Mouse (Mus musculus) hindbrain, embryonic 15.5 days (tissue): Measurements from ENCODE around the gene Nmur1. TPM values are rescaled to one million over a fixed set of nuclear protein-coding genes. Genes with fewer than 3 reads are reported as not detected.
A peak's percentile ranks its signal among the peaks of the same experiment; 100 is the strongest.

Source experiments
- ATAC-seq: fragments of 200-750 bp; cut with Nextera tagmentation; 2 replicates; pipeline ENCODE4 v1.8.0; 2017; ENCODE audit warnings: low read depth, moderate number of reproducible peaks, moderate TSS enrichment; ENCODE audit not compliant: low FRiP score
- H3K27ac ChIP-seq: fragments of 300-500 bp; sonication (generic); replicated peaks from 2 replicates; pipeline ENCODE4 v1.5.1; 2015; ENCODE audit warnings: mild to moderate bottlenecking, inconsistent platforms
- H3K27me3 ChIP-seq: fragments of 300-500 bp; sonication (generic); 2 replicates; pipeline ENCODE4 v1.6.1; 2015; ENCODE audit warnings: control low read depth, inconsistent platforms
- H3K36me3 ChIP-seq: fragments of 300-500 bp; sonication (generic); 2 replicates; pipeline ENCODE4 v1.6.1; 2015; ENCODE audit warnings: control low read depth, inconsistent platforms
- H3K4me1 ChIP-seq: fragments of 300-500 bp; sonication (generic); replicated peaks from 2 replicates; pipeline ENCODE4 v1.6.1; 2015; ENCODE audit warnings: control low read depth, inconsistent platforms
- H3K4me2 ChIP-seq: fragments of 300-500 bp; sonication (generic); 2 replicates; pipeline ENCODE4 v1.6.1; 2015; ENCODE audit warnings: moderate library complexity, mild to moderate bottlenecking, inconsistent platforms
- H3K4me3 ChIP-seq: fragments of 300-500 bp; sonication (generic); 2 replicates; pipeline ENCODE4 v1.5.1; 2015; ENCODE audit warnings: mild to moderate bottlenecking, inconsistent platforms
- H3K9ac ChIP-seq: fragments of 300-500 bp; sonication (generic); 2 replicates; pipeline ENCODE4 v1.6.1; 2015; ENCODE audit warnings: inconsistent platforms
- H3K9me3 ChIP-seq: fragments of 300-500 bp; sonication (generic); 2 replicates; pipeline ENCODE4 v1.6.1; 2016; ENCODE audit warnings: control low read depth, inconsistent platforms
- WGBS: fragments of 180-500 bp; shearing (Covaris S2); methylation state at CpG from one replicate; pipeline ENCODE4 v1.1.7; 2015; 5-methylcytosine and 5-hydroxymethylcytosine counted together
- polyA plus RNA-seq: library from polyadenylated mRNA; unstranded; fragments of >200 nt; fragmentation: Nextera tagmentation; extraction: Ambion mirVana; gene quantifications from 2 replicates; pipeline ENCODE4 v1.2.1, GENCODE M21; 2015

The Nmur1 gene
- polyA plus RNA-seq, 1 experiment from 2014 or later = 0.19 TPM

DNA sequence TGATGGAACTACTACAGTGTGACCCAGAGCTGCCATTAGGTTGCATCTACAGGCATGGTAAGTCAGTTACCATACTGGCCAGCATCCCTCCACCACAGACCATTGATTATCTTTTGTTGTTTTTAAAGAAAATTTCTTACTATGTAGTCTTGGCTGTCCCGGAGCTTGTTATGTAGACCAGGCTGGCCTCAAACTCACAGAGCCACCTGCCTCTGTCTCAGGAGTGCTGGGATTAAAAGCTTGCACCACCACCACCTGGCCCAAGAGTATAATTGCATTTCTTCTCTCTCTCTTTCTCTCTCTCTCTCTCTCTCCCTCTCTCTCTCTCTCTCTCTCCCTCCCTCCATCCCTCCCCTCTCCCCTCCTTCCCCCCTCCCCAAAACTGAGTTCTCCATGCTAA lies 1.7 kb downstream of the Nmur1 start:
- Histone ChIP-seq H3K9me3 (no peaks in the 10 kb centered on the region), H3K27me3 (no peaks in the 10 kb centered on the region), H3K9ac (no peak overlapping the region), H3K4me2 (no peak overlapping the region), H3K4me1 (peaks cover 5% of the 10 kb centered on the region; the same call in 1 of the 2 replicates), H3K4me3 (no peak overlapping the region), H3K27ac (no peak overlapping the region), H3K36me3 (no peaks in the 10 kb centered on the region)
- WGBS = 63% methylated on average over 1 of the region's 1 CpGs
- ATAC-seq = no peak

DNA sequence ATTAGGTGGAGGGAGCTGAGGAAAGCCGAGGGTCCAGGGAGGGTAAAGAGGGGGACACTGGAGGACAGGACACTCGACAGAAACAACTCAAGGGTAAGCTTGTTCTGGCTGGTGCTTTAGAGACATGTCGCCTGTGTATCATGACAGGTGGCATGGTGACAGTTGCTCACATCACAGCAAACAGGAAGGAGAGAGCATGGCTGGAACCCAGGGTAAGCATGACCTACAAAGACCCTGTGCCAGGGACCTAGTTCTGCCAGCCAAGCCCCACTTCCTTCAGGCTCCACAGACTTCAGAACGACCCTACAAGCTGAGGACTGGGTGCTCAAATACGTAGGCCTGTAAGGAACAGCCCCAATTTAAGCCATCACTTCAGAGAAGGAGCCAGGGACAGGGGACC lies 2.1 kb downstream of the Nmur1 start:
- Histone ChIP-seq H3K36me3 (no peaks in the 10 kb centered on the region), H3K9me3 (no peaks in the 10 kb centered on the region), H3K9ac (no peak overlapping the region), H3K27me3 (no peaks in the 10 kb centered on the region), H3K27ac (no peak overlapping the region), H3K4me2 (no peak overlapping the region), H3K4me3 (no peak overlapping the region), H3K4me1 (peaks cover 5% of the 10 kb centered on the region; the same call in 1 of the 2 replicates)
- no peak for ATAC-seq
- 80% methylated on average over 5 of the region's 5 CpGs for WGBS

DNA sequence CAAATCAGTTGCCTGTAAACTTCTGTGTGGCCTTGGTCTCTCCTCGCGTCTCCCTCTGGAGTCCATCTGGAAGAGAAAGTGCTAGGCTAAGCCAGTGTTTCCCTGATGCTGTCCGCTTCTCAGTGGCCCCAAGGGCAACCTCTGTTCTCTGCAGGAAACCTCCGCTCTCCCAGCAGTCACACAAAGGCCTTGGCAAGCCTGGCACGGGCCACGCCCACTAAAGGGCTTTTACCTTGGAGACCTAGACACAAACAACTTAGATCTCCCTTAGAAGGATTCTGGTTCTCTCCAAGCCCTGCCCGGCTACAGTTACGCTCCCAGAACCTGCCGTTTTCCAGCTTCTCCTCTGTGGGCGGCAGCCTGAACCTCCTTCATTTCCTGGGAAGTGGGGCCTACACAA lies 5.0 kb downstream of the Nmur1 start:
- Histone ChIP-seq H3K4me1 (peaks cover 5% of the 10 kb centered on the region; the same call in 1 of the 2 replicates), H3K9ac (no peak overlapping the region), H3K27ac (no peak overlapping the region), H3K4me3 (no peak overlapping the region), H3K36me3 (no peaks in the 10 kb centered on the region), H3K4me2 (no peak overlapping the region), H3K9me3 (no peaks in the 10 kb centered on the region), H3K27me3 (no peaks in the 10 kb centered on the region)
- WGBS = 25% methylated on average over 10 of the region's 10 CpGs
- ATAC-seq = no peak

DNA sequence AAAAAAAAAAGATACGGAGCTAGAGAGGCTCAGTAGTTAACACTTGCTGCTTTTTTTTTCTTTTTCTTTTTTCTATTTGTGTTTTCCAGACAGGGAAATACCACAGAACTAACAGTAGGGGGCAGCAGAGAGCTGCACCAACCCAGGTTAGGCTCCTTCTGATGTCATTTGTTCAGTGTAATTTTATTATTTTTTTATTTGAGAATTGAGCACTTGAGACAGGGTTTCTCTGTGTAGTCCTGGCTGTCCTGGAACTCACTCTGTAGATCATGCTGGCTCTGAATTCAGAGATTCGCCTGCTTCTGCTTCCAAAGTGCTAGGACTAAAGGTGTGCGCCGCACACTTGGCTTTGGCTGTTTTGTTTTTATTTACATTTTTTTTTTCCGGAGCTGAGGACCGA lies 9.7 kb downstream of the Nmur1 start:
- no peak for ATAC-seq
- H3K4me1 ChIP-seq = no peaks in the 10 kb centered on the region
- WGBS = 62% methylated on average over 6 of the region's 6 CpGs
- no peak overlapping the region for H3K4me3 ChIP-seq
- H3K4me2 ChIP-seq = no peak overlapping the region
- H3K9me3 ChIP-seq = no peaks in the 10 kb centered on the region
- no peaks in the 10 kb centered on the region for H3K36me3 ChIP-seq
- no peaks in the 10 kb centered on the region for H3K27me3 ChIP-seq
- no peak overlapping the region for H3K9ac ChIP-seq
- no peak overlapping the region for H3K27ac ChIP-seq

DNA sequence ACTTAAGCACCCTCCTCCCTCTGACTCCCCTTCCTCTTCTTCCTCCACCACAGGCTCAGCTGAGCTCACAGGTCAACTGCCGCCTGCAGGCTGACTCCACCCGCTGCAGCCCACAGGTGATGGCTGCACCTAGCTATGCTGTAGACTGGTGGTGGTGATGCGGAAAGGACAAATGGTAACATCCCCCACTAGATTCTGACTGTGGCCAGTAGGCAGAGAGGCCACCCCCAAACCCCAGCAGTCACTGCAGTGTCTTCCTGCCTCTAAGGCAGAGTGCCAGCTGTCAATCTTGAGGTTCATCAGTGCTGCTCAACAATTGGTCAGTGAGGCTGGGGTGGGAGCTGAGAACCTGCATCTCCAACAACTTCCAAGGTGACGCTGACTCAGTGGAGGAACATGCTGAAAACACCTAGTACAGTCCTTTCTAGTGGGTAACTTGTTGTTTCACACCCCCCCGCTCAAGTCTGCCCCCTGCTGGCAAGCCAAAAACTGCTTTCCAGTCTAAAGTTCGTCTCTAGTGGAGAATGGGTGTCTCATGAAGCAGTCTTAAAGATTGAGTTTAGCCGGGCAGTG lies 10.3 kb downstream of the Nmur1 start:
- Histone ChIP-seq H3K4me3 (no peak overlapping the region), H3K27me3 (no peaks in the 10 kb centered on the region), H3K27ac (no peak overlapping the region), H3K4me1 (no peaks in the 10 kb centered on the region), H3K36me3 (no peaks in the 10 kb centered on the region), H3K9me3 (no peaks in the 10 kb centered on the region), H3K9ac (no peak overlapping the region), H3K4me2 (no peak overlapping the region)
- WGBS = 65% methylated on average over 7 of the region's 7 CpGs
- 0 out of 2 replicates have a peak, but pooled peaks have one; percentile 51 for ATAC-seq

DNA sequence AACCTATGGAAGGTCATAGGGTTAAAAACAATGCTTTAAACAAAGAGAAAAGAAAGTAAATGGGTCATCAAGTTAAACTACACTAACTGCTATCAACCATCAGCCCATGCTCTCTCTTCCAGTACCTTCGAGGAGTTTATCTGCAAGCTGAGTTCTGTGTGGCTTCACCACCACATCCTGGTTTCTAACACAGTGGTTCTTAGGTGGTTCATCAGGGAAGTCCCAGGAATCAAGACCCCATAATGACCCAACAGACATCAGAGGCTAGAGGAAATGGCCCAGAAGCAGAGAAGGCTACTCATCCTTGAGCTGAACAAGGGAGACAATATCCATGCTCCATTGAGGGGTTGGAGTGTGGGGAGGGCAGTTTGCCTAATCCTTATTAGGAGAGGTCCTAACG lies 10.9 kb downstream of the Nmur1 start:
- no peaks in the 10 kb centered on the region for H3K36me3 ChIP-seq
- no peak overlapping the region for H3K4me2 ChIP-seq
- H3K4me1 ChIP-seq = no peaks in the 10 kb centered on the region
- no peak overlapping the region for H3K4me3 ChIP-seq
- no peak overlapping the region for H3K27ac ChIP-seq
- 87% methylated on average over 2 of the region's 2 CpGs for whole genome bisulfite sequencing
- no peaks in the 10 kb centered on the region for H3K27me3 ChIP-seq
- no peak for ATAC-seq
- no peaks in the 10 kb centered on the region for H3K9me3 ChIP-seq
- H3K9ac ChIP-seq = no peak overlapping the region

DNA sequence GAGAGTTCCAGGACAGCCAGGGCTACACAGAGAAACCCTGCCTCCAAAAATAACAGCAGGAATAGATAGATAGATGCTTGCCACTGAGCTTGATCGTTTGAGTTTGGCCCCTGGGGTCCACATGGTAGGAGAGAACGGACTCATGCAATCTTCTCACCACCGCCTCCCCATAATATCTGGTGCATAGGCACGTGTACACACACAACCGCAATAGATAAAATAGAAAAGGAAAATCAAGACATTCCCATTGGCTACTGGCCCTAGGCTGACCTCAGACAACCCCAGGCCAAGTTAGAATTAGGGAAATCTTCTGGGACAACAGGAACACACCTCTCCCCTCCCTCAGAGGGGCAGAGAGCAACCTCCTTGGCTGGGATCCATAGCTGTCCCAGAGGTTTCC lies 11.3 kb downstream of the Nmur1 start:
- H3K9me3 ChIP-seq = no peaks in the 10 kb centered on the region
- H3K4me2 ChIP-seq = no peak overlapping the region
- H3K27ac ChIP-seq = no peak overlapping the region
- no peaks in the 10 kb centered on the region for H3K27me3 ChIP-seq
- no peak overlapping the region for H3K9ac ChIP-seq
- H3K4me1 ChIP-seq = no peaks in the 10 kb centered on the region
- H3K4me3 ChIP-seq = no peak overlapping the region
- WGBS = 91% methylated on average over 5 of the region's 5 CpGs
- no peaks in the 10 kb centered on the region for H3K36me3 ChIP-seq
- ATAC-seq = no peak

DNA sequence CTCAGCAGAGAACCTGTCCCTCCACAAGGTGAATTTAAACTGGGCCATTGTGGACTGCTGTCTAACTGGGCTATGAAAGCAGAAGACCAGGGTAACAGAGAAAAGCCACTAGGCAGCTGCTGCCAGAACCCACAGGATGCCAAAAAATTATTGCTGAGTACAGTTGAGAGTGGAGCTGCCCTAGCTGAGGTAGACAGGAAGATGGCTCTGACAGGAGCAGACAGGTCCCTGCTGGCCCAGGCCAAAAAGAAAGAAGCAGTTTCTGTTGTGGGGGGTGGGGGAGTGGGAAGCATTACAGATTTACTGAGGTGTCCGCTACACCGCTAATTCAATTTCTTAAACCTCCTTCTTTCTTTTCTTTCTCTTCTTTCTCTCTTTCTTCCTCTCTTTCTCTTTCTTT lies 16.6 kb downstream of the Nmur1 start:
- no peak overlapping the region for H3K4me2 ChIP-seq
- H3K27me3 ChIP-seq = no peaks in the 10 kb centered on the region
- 89% methylated on average over 2 of the region's 2 CpGs for WGBS
- no peaks in the 10 kb centered on the region for H3K36me3 ChIP-seq
- no peak overlapping the region for H3K4me3 ChIP-seq
- H3K27ac ChIP-seq = no peak overlapping the region
- no peaks in the 10 kb centered on the region for H3K9me3 ChIP-seq
- H3K9ac ChIP-seq = no peak overlapping the region
- no peaks in the 10 kb centered on the region for H3K4me1 ChIP-seq
- no peak for ATAC-seq

DNA sequence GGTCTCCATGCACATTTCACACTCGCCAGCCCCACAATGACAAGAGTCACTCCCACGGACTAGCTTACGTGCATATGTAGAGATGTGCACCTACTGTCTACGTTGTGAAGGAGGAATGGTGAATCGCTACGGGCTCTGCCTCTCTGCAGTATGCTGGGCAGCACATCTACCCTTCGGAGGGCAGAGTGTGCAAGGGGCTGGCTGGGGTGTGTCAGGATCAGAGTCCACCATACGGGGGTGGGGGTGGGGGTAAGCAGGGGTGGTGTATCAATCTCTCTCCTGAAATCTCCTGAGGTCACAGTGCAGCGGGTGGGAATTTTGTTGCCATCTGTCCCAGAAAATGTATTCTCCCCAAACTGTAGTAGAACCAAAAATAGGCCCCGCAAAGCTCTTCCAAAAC lies 17.5 kb downstream of the Nmur1 start:
- Histone ChIP-seq H3K4me3 (no peak overlapping the region), H3K27me3 (no peaks in the 10 kb centered on the region), H3K9ac (no peak overlapping the region), H3K4me2 (no peak overlapping the region), H3K4me1 (no peaks in the 10 kb centered on the region), H3K27ac (no peak overlapping the region), H3K9me3 (no peaks in the 10 kb centered on the region), H3K36me3 (no peaks in the 10 kb centered on the region)
- no peak for ATAC-seq
- WGBS = 73% methylated on average over 10 of the region's 10 CpGs

DNA sequence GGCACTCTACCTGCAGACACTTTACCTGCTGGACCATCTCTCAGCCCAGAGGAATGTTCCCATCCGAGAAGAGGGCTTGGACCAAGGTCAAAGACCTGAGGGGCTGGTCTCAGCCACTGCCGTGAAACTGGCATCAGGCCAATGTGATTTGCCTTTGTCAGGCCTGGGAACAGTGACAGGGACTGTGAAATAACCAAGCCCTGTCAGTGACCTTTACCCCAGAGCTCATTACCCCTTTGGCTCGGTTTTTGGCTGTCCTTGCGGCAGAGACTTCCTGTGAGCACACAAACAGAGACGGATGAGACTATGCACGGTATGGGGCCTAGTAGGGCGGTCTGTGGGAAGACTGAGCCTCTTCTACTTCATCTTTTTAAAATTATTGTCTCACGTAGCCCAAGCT lies 19.1 kb downstream of the Nmur1 start:
- Histone ChIP-seq H3K9me3 (no peaks in the 10 kb centered on the region), H3K4me1 (no peaks in the 10 kb centered on the region), H3K4me2 (no peak overlapping the region), H3K27ac (0 out of 2 replicates have a peak overlapping the region, but pooled peaks have one; percentile 33), H3K9ac (no peak overlapping the region), H3K36me3 (no peaks in the 10 kb centered on the region), H3K27me3 (no peaks in the 10 kb centered on the region), H3K4me3 (no peak overlapping the region)
- no peak for ATAC-seq
- 56% methylated on average over 8 of the region's 8 CpGs for WGBS

DNA sequence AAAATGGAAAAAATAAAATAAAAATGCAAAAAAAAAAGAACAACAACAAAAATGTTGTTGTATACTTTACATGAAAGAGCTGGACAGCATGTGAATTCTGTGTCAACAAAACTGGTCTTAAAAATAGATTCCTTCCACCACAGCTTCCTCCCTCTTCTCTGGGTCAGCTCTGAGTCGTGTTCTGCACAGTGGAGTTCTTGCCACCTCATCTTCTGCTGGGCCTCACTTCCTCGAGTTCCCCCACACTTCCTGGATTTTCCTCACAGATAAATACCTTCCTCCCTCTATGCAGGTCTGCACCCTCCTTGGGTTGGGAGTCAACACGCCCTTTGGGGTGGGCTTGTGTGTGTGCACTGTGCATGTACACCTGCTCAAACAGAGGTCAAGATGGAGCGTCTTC lies 19.7 kb downstream of the Nmur1 start:
- no peak for ATAC-seq
- H3K4me2 ChIP-seq = no peak overlapping the region
- no peak overlapping the region for H3K9ac ChIP-seq
- no peak overlapping the region for H3K4me3 ChIP-seq
- no peaks in the 10 kb centered on the region for H3K27me3 ChIP-seq
- WGBS = 85% methylated on average over 4 of the region's 4 CpGs
- H3K9me3 ChIP-seq = no peaks in the 10 kb centered on the region
- H3K36me3 ChIP-seq = no peaks in the 10 kb centered on the region
- no peaks in the 10 kb centered on the region for H3K4me1 ChIP-seq
- 0 out of 2 replicates have a peak overlapping the region, but pooled peaks have one; percentile 33 for H3K27ac ChIP-seq

DNA sequence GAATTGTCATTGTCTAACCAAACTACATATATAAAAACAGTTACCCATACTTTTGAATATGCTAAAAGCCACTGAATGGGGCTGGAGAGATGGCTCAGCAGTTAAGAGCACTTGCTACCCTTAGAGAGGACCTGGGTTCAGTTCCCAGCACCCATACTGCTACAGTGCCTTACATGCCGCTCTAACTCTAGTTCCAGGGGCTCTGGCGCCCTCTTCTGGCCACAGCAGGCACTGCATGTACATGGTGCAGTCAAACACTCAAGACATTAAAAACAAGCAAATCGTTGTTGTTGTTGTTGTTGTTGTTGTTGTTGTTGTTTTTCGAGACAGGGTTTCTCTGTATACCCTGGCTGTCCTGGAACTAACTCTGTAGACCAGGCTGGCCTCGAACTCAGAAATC lies 21.2 kb downstream of the Nmur1 start:
- no peak for ATAC-seq
- no peaks in the 10 kb centered on the region for H3K9me3 ChIP-seq
- H3K27ac ChIP-seq = no peak overlapping the region
- no peak overlapping the region for H3K4me3 ChIP-seq
- H3K9ac ChIP-seq = no peak overlapping the region
- H3K36me3 ChIP-seq = no peaks in the 10 kb centered on the region
- no peaks in the 10 kb centered on the region for H3K4me1 ChIP-seq
- no peak overlapping the region for H3K4me2 ChIP-seq
- H3K27me3 ChIP-seq = no peaks in the 10 kb centered on the region
- 56% methylated on average over 5 of the region's 5 CpGs for WGBS

DNA sequence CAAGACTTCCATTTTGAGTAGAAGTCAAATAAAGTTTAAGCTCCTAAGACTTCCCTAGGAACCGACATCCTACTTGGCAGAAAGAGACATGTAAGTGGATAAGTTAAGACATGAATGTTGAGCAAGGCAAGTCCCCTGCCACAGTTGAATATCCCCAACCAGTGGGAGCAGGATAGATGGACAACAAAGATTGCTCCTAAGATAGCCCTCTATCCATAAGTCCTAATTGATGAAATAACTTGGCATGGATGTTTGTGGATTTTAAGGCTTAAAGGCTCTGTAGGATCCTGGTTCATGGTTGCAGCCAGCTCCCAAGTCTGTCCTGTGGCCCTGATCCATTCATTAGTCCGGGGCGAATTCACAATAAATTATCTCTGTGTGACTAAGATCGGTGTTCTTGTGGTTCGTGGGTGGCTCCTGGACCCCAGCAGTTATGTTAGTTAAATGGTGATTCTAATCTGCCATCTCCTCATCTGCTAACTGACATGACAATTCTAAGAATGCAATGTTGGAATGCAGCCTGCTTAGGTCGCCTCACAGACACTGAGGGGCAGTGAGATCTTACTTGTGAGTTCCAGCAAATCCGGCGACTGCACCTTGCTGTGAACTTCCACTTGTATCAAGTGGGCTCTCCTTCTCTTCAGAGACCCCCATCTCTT lies 25.8 kb downstream of the Nmur1 start:
- Histone ChIP-seq H3K27ac (no peak overlapping the region), H3K4me1 (no peaks in the 10 kb centered on the region), H3K4me3 (no peak overlapping the region), H3K36me3 (no peaks in the 10 kb centered on the region), H3K9ac (no peak overlapping the region), H3K9me3 (no peaks in the 10 kb centered on the region), H3K4me2 (no peak overlapping the region), H3K27me3 (no peaks in the 10 kb centered on the region)
- WGBS = 86% methylated on average over 8 of the region's 8 CpGs
- ATAC-seq = no peak
